Mouse (Mus musculus) ES-E14 (cell line): Measurements from ENCODE around the gene Gm16181.

Experiments used
- HCFC1 ChIP-seq: IDR thresholded peaks from 2 replicates; pipeline ENCODE4 v1.6.1; 2012; ENCODE audit warnings: low read length, inconsistent platforms, borderline replicate concordance; ENCODE audit not compliant: insufficient read depth
- ZNF384 ChIP-seq: IDR thresholded peaks from 2 replicates; pipeline ENCODE4 v1.6.1; 2012; ENCODE audit warnings: low read depth, low read length, inconsistent platforms

GRCm38 (mm10) chr17:35178528-35178927 is 42.1 kb upstream of the Gm16181 start:
- no peak for TF ChIP-seq HCFC1
- no peak for TF ChIP-seq ZNF384
